Mouse (Mus musculus): ENCODE data around the gene Spata9. TPM values are rescaled to one million over a fixed set of nuclear protein-coding genes. Genes with fewer than 3 reads are reported as not detected.

The Spata9 gene
- polyA plus RNA-seq, 1 experiment = not detected

GRCm38 (mm10) chr13:76018844-76019400, 52.0 kb downstream of the Spata9 start:
- Histone ChIP-seq H3K4me3 (replicated peaks) (peak overlapping the region; percentile 83), H3K36me3 (ENCODE audit: control insufficient read depth) (peaks cover 2% of the 10 kb centered on the region), H3K27me3 (ENCODE audit: control insufficient read depth) (peaks cover 2% of the 10 kb centered on the region; the same call in 1 of the 2 replicates), H3K4me1 (ENCODE audit: control insufficient read depth) (peaks cover 27% of the 10 kb centered on the region), H3K9me3 (ENCODE audit: control insufficient read depth, low read length) (no peaks in the 10 kb centered on the region)
- TF ChIP-seq TAL1 (IDR thresholded peaks at IDR 0.05; ENCODE audit: low read length) = no peak

- Histone ChIP-seq H3K27me3 (ENCODE audit: control insufficient read depth) (peaks cover 17% of the 10 kb centered on the region), H3K4me1 (ENCODE audit: control insufficient read depth) (peaks cover 20% of the 10 kb centered on the region), H3K4me3 (replicated peaks) (no peak overlapping the region), H3K9me3 (ENCODE audit: control insufficient read depth, low read length) (no peaks in the 10 kb centered on the region), H3K36me3 (ENCODE audit: control insufficient read depth) (no peaks in the 10 kb centered on the region)
- TF ChIP-seq TAL1 (IDR thresholded peaks at IDR 0.05; ENCODE audit: low read length) = no peak
- TF ChIP-seq GATA1 (IDR thresholded peaks at IDR 0.05; ENCODE audit: low read length) = no peak
Observed at GRCm38 (mm10) chr13:76021782-76022181, 54.8 kb downstream of the Spata9 start.

GRCm38 (mm10) chr13:76024588-76024987, 57.6 kb downstream of the Spata9 start:
- Histone ChIP-seq H3K9me3 (ENCODE audit: control insufficient read depth, low read length) (no peaks in the 10 kb centered on the region), H3K27me3 (ENCODE audit: control insufficient read depth) (peaks cover 22% of the 10 kb centered on the region), H3K36me3 (ENCODE audit: control insufficient read depth) (no peaks in the 10 kb centered on the region), H3K4me3 (replicated peaks) (no peak overlapping the region), H3K4me1 (ENCODE audit: control insufficient read depth) (peaks cover 5% of the 10 kb centered on the region)
- no peak for TF ChIP-seq GATA1 (IDR thresholded peaks at IDR 0.05; ENCODE audit: low read length)
- TF ChIP-seq TAL1 (IDR thresholded peaks at IDR 0.05; ENCODE audit: low read length) = no peak

GRCm38 (mm10) chr13:76042455-76042854, 75.5 kb downstream of the Spata9 start:
- Histone ChIP-seq H3K4me1 (ENCODE audit: control insufficient read depth) (peaks cover 6% of the 10 kb centered on the region), H3K27me3 (ENCODE audit: control insufficient read depth) (peaks cover 2% of the 10 kb centered on the region), H3K4me3 (replicated peaks) (no peak overlapping the region), H3K9me3 (ENCODE audit: control insufficient read depth, low read length) (no peaks in the 10 kb centered on the region), H3K36me3 (ENCODE audit: control insufficient read depth) (no peaks in the 10 kb centered on the region)
- TF ChIP-seq GATA1 (IDR thresholded peaks at IDR 0.05; ENCODE audit: low read length) (no peak), TAL1 (IDR thresholded peaks at IDR 0.05; ENCODE audit: low read length) (no peak)

GRCm38 (mm10) chr13:76044971-76045370, 78.0 kb downstream of the Spata9 start:
- H3K9me3 ChIP-seq (ENCODE audit: control insufficient read depth, low read length) = no peaks in the 10 kb centered on the region
- peaks cover 9% of the 10 kb centered on the region for H3K4me1 ChIP-seq (ENCODE audit: control insufficient read depth)
- TF ChIP-seq TAL1 (IDR thresholded peaks at IDR 0.05; ENCODE audit: low read length) = no peak
- no peak for TF ChIP-seq GATA1 (IDR thresholded peaks at IDR 0.05; ENCODE audit: low read length)
- no peak overlapping the region for H3K4me3 ChIP-seq (replicated peaks)
- no peaks in the 10 kb centered on the region for H3K36me3 ChIP-seq (ENCODE audit: control insufficient read depth)
- no peaks in the 10 kb centered on the region for H3K27me3 ChIP-seq (ENCODE audit: control insufficient read depth)

Other genes with a start within 250 kb of the Spata9 start
- gene Glrx, start 127.3 kb upstream of the Spata9 start, polyA plus RNA-seq (2012) = 1.6 and 1.8 TPM in 2 replicates
- 0.03 and 0.04 TPM in 2 replicates for gene Rhobtb3, start 23.2 kb upstream of the Spata9 start, polyA plus RNA-seq (2012)
- 0.90 and 1.3 TPM in 2 replicates for gene Rfesd, start 51.6 kb downstream of the Spata9 start, polyA plus RNA-seq (2012)
- 0.62 and 0.78 TPM in 2 replicates for gene Gpr150, start 89.8 kb downstream of the Spata9 start, polyA plus RNA-seq (2012)
- gene Arsk, start 131.5 kb downstream of the Spata9 start, polyA plus RNA-seq (2012) = 0.09 TPM in 1 of 2 replicates, not detected in the other
- gene Ttc37, start 131.6 kb downstream of the Spata9 start, polyA plus RNA-seq (2012) = 0.06 and 0.09 TPM in 2 replicates

Measured in erythroblast, embryonic 14.5 days (primary cell).